Mouse (Mus musculus) left cerebral cortex, postnatal 36 days (tissue): ENCODE results near the gene Pwwp2a. TPM values are rescaled to one million over a fixed set of nuclear protein-coding genes. Genes with fewer than 3 reads are reported as not detected.

Experiments used
- DNase-seq, 2 experiments: peaks; one replicate each; pipeline ENCODE4 v3.0.0; 2021 to 2022; ENCODE audit warnings: low spot score in 2 of 2, mixed read lengths in 1 of 2
- intact Hi-C: fragments of 180-260 bp; cut with DNase I; formaldehyde crosslinking; loops from one replicate; pipeline ENCODE4 v1.15.1; 2025
- total RNA-seq, 2 experiments: library from RNA; stranded (reverse); gene quantifications; 2 replicates each; pipeline ENCODE4 v1.2.3; 2021

The Pwwp2a gene
- total RNA-seq, 2 experiments from 2014 or later: 56.5 to 62.4 TPM

DNA sequence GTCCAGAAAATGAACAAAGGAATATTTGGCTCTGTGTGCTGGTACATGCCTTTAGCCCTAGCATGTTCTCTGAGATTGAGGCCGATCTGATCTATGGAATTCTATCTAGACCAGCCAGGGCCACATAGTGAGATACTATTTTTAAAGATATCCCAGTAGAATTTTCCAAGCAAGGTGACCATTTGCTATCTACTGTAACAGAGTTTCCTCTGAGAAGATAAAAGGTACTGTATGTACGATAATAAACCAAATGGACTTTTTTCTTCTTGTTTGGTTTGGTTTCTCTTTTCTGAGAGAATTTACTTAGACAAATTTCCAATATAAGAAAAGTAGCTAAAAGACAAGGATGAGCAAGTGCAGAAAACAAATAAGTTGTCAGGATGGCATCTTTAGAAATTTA is 26.6 kb downstream of the Pwwp2a start:
- DNase-seq: no peak
- intact Hi-C loops: no loop called here

GRCm38 (mm10) chr11:43712178-43712577 is 30.4 kb downstream of the Pwwp2a start:
- DNase-seq: no peak
- intact Hi-C loops: no loop called here

GRCm38 (mm10) chr11:43723411-43723810 is 41.6 kb downstream of the Pwwp2a start:
- intact Hi-C loops: loop anchor here (10.0 kb wide), 1 partner anchor 229 kb away; no protein-coding TSS in a partner anchor
- DNase-seq: no peak

DNA sequence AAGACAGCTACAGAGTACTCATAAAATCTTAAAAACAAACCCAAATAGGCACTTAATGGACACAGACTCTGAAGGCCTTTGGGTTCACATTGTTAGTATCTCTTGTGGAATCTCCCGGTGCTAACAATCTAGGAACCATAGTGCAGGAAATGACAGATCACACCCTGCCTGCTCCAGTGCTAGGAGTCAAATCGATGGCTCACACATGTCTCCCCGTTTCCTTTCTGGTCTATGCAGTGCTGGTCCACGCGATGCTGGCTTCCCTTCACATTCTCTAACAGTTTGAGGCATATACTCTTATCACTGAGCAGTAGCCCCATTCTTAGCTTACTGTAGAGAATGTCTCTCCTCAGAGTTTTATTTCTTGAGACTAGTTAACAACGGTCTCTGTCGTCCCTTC is 46.0 kb downstream of the Pwwp2a start:
- DNase-seq: no peak
- intact Hi-C loops: loop anchor here (10.0 kb wide), 1 partner anchor 233 kb away; no protein-coding TSS in a partner anchor

DNA sequence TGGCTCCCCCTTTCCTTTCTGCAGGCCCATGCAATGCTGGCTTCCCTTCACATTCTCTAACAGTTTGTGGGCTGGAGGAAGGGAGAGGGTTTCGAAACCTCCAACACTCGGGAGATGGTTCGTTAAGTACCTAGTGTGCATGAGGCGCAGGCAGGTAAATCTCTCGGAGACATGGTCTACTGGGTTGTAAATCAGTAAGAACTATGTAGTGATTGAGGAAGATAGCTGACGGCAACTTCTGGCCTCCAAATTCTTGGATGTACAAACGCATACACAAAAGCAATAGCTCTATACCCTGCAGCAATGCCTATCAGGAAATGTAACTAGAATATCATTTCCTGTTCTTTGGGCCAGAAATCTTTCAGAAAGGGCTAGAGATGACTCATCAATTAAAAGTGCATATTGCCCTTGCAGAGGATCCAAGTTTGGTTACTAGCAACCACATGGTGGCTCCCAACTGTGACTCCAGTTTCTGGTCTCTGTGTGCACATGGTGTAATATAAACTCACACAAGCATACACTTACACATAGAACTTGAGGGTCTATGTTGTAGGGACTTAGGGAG is 47.0 kb downstream of the Pwwp2a start:
- intact Hi-C loops: loop anchor here (10.0 kb wide), 1 partner anchor 234 kb away; no protein-coding TSS in a partner anchor
- no peak for DNase-seq

DNA sequence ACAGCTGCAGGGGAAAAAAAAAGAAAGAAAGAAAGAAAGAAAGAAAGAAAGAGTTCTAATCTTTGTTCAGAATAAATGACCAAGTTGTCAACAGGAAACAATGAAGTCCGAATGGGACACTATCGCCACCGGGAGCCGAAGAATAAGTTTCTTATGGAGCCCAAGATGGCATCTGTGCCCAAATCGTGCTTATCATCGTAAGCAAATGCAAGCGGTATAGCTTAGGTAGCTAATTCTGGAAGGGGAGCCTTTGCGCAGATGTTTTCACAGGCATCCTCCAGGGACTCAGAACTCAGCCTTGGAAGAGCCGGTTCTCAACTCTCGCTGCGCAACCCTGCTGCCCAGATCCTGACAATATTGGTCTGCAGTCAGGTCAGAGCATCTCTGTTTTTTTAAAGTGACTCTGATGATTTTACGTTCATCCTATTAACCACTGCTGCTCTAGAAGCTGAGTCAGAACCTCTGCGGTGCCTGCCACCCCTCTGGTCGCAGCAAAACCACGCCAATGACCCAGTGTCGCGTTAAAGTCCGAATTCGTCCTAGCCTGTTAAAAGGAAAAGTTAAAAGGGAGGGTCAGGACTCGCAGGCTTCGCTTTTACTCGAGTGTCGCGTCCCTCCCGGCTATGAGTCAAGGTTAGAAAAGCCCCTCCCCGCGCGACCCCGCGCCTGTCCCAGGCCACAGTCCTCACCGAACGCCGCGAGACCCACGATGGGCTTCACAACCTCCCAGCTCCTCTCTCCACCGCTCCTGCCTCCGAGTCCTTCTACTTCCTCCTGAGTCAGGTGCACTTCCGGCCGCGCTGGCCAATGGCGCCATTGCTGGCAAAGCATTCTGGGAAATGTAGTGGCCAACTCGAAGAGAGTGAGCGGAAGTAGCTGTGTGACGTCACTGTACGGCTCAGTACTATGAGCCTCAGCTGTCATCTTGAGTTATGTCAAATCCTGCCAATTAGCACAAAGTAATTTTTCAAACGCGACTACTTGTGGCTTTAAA is 65.7 kb downstream of the Pwwp2a start, which contains the start of gene Ttc1:
TSS of gene Ttc1 (minus strand) at position 776 of the 994 bp plus-strand sequence.
- DNase-seq: peak; percentile 97 to 98
- intact Hi-C loops: no loop called here

DNA sequence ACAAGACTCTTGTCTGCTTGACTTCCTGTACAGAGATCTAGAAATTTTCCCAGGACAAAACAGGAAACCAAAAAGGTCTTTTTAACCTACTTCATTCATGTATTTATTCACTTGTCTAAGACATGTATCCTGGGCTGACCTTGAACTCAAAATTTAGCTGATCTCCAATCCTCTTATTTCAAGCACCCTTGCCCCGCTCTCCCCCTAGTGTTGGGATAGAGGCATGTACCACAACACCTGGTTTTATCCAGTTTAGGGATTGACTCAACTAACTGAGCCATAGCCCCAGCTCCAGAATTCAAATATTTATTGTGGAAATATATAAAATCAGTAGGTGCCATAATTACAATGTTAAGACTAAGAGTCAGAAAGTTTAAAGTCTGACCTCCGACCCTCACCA is 69.7 kb downstream of the Pwwp2a start:
- no peak for DNase-seq
- intact Hi-C loops: no loop called here

DNA sequence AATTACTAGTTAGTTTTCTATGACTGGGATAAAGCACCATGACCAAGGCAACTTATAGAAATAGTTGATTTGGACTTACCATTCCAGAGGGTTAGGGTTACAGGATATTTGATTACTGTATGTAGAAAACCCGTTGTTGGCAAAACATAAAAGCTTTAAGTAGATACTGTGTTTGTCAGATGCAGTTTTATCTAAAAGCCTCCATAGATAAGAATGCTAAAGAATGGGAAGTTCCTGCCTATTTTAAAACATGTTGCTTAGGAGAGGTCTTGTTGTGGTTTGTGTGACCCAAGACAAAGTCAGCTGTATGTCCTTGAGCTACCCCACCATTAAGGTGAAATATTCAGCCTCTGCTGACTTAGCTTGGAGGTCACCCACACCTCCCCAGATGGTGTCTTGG is 72.8 kb downstream of the Pwwp2a start:
- DNase-seq: no peak
- intact Hi-C loops: no loop called here

GRCm38 (mm10) chr11:43755411-43755810 is 73.6 kb downstream of the Pwwp2a start:
- intact Hi-C loops: no loop called here
- DNase-seq: no peak

DNA sequence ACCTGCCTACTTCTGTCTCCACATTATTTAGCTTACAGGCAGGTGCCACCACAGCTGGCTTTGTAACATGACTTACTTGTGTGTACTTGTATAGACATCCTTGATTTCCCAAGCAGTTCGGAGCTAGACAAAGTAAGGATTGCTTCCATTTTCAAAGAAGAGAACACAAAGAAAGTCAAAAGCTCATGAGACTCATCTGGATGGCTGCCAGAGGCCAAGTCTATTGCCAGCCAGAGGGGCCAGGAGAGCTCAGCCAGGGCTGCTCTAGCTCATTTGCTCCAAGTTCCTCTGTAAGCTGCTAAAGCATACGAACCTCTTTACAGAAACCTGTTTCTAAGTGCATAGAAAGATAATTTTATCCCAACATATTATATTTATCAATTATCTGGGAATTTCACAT is 76.6 kb downstream of the Pwwp2a start:
- no peak for DNase-seq
- intact Hi-C loops: no loop called here

DNA sequence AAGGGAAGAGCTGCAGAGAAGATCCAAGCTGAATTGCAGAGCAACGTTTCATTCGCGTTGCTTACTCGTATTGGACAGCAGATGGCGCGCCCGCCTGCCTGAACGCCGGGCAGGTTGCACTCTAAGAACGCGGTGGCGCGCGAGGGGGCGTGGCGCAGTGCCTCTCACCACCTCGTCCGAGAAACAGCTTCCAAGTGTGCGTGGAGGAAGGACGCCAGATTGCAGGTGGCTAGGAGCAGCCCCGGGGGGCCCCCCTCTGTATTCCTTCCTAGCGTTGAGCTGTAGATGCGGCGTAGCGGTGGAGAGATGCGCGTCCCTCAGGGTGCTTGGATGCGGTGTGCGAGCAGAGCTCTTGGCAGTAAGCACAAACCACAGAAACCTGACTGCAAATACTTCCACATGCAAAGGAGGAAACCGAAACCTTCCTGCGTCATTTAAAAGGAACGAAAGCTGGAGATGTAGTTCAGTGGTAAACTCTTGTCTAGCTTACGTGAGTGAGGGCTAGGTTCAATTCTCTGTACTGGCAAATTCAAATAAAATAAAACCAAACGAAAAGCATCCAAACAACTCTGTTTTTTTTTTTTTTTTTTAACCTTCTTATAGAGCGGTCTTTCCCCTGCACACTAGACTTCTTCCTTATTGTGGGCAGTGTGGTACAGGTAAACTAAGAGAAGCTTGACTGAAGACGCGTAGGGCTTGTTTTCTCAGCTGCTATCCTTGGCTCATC is 85.3 kb downstream of the Pwwp2a start:
- intact Hi-C loops: loop anchor here (1.0 to 5.0 kb wide), 2 partner anchors 564 to 685 kb away; no protein-coding TSS in a partner anchor
- peak; percentile 75 to 79 for DNase-seq

- intact Hi-C loops: loop anchor here (5.0 kb wide), 1 partner anchor 685 kb away; no protein-coding TSS in a partner anchor
- no peak for DNase-seq
These were observed 86.0 kb downstream of the Pwwp2a start for GRCm38 (mm10) chr11:43767749-43768148.

DNA sequence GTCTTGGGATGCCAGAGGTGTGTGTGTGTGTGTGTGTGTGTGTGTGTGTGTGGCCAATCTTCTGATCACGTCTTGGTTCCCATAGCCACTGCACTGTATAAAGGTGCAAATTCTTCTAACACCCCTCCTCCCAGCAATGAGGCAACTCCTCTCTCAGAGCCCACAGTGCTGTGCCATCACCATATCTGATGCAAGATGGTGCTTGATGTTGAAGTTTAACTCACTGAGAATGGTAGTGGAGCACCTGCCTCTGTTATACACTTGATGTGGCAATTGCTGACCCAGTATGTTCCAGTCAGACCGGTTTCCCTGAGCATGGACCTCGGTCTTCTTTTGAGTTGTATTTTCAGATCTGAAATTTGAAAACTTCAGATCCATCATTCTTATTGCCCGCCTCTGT is 88.3 kb downstream of the Pwwp2a start:
- intact Hi-C loops: no loop called here
- no peak for DNase-seq

Other genes with a start within 250 kb of the Pwwp2a start
- 10 to 100 TPM; 54.5 to 55.6 TPM for gene Slu7, start 248.3 kb upstream of the Pwwp2a start, total RNA-seq
- 1 to 10 TPM; 1.4 to 2.1 TPM for gene C1qtnf2, start 207.7 kb upstream of the Pwwp2a start, total RNA-seq
- 1 to 10 TPM; 3.3 to 4.4 TPM for gene Ccnjl, start 153.2 kb upstream of the Pwwp2a start, total RNA-seq
- gene 4933415A04Rik, start 95.0 kb upstream of the Pwwp2a start, total RNA-seq: under 1 TPM; 0.76 to 0.84 TPM
- not detected for gene Fabp6, start 80.5 kb upstream of the Pwwp2a start, total RNA-seq
- gene Ttc1, start 66.0 kb downstream of the Pwwp2a start, total RNA-seq: 10 to 100 TPM; 52.5 to 64.3 TPM
- 10 to 100 TPM; 28.4 to 40.4 TPM for gene Adra1b, start 219.2 kb downstream of the Pwwp2a start, total RNA-seq